Mouse (Mus musculus): ENCODE measurements at regions not wholly inside any gene's neighbourhood (a gene's known extent, or its start where the extent isn't known, plus 50 kb on each side); places are given as distances from the start of the nearest gene placed in this dataset.
A peak's percentile ranks its signal among the peaks of the same experiment; 100 is the strongest.

DNA sequence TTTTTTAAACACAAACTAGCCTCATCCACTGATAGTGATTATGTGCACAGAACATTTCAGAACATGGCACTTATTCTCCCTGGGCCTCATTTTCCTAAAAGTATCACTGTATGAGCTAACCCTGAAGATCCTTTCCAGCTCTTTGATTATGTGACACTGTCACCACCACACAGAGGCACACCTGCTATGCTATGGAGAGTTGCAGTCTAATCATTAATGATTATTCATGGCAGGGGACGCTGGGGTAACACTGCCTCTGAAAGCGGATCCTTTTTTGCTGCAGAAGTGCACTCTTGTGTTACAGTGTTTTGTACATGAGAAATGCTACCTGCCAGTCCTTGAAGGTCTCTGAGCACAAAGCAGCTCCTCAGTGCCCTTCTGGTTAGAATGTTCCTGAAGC, 615.3 kb upstream of the Fbxo33 start:
- Histone ChIP-seq H3K4me1 (ENCODE audit: control insufficient read depth, insufficient read depth, low read length) (no peaks in the 10 kb centered on the region), H3K4me3 (ENCODE audit: insufficient read depth, low read length) (no peak overlapping the region), H3K27ac (ENCODE audit: insufficient read depth, low read length) (no peak overlapping the region)
- TF ChIP-seq CTCF (IDR thresholded peaks at IDR 0.05; ENCODE audit: extremely low read depth, insufficient read depth, low read length) (no peak), POLR2A (IDR thresholded peaks at IDR 0.05; ENCODE audit: extremely low read depth, insufficient read depth, low read length) (no peak)

DNA sequence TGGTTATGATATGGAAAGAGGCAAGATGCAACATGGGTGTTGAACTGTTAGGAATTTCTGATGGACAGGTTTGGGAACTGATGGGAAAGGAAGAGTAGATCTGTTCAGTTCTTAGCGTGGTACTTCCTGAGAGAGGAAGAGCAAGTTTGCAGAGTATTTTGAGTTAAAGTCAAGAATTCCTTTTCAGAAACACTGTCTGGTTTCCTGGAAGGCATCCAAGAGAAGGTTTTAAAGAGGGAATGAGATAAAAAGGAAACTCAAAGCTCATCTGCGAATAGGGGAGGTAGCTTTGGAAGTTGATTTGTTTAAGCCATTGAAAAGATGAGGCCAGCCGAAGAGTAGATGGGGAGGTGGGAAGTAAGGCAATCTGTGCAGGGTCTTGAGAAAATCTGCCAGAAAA, 603.4 kb upstream of the Fbxo33 start:
- TF ChIP-seq CTCF (IDR thresholded peaks at IDR 0.05; ENCODE audit: extremely low read depth, insufficient read depth, low read length) (no peak), POLR2A (IDR thresholded peaks at IDR 0.05; ENCODE audit: extremely low read depth, insufficient read depth, low read length) (no peak)
- Histone ChIP-seq H3K4me3 (ENCODE audit: insufficient read depth, low read length) (no peak overlapping the region), H3K4me1 (ENCODE audit: control insufficient read depth, insufficient read depth, low read length) (0 out of 2 replicates have a peak, but pooled peaks cover 1% of the 10 kb centered on the region), H3K27ac (ENCODE audit: insufficient read depth, low read length) (no peak overlapping the region)

DNA sequence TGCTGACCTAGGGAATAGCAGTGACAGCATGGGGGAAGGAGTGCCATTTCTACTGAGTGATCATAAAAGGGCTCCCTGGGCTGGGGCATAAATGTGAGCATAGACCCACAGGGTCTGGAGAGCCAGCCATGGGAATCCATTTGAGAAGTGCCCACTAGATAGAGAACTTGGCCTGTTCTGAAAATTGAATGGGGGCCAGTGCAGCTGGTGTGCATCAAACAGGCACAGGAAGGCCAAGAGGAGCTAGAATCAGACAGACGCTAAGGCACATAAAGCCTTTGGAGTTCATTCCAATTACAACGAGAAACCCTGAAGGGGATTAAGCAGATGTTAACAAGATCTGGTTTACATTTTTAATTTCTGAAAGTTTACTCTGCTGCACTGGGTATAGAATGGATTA, 602.9 kb upstream of the Fbxo33 start:
- no peak overlapping the region for H3K4me3 ChIP-seq (ENCODE audit: insufficient read depth, low read length)
- 0 out of 2 replicates have a peak, but pooled peaks cover 1% of the 10 kb centered on the region for H3K4me1 ChIP-seq (ENCODE audit: control insufficient read depth, insufficient read depth, low read length)
- no peak for TF ChIP-seq CTCF (IDR thresholded peaks at IDR 0.05; ENCODE audit: extremely low read depth, insufficient read depth, low read length)
- TF ChIP-seq POLR2A (IDR thresholded peaks at IDR 0.05; ENCODE audit: extremely low read depth, insufficient read depth, low read length), result no peak
- no peak overlapping the region for H3K27ac ChIP-seq (ENCODE audit: insufficient read depth, low read length)

DNA sequence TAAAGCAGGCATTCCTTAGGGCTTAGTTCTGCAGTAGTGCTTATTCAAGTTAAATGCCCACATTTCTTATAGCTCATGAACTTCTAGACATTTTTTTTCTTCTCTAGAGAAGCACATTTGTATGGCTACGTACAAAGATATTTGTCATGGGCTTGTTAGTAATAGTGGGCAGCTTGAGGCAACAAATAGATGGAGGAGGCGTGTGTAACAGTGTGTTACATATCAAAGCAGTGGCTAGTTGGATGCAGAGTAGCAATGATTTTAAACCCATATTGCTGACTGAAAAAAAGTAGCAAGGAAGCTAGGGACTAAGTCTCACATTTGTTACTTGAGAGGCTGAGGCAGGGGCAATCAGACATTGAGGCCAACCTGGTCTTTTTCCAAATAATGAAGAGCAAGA, 602.2 kb upstream of the Fbxo33 start:
- Histone ChIP-seq H3K27ac (ENCODE audit: insufficient read depth, low read length) (no peak overlapping the region), H3K4me1 (ENCODE audit: control insufficient read depth, insufficient read depth, low read length) (0 out of 2 replicates have a peak, but pooled peaks cover 1% of the 10 kb centered on the region), H3K4me3 (ENCODE audit: insufficient read depth, low read length) (no peak overlapping the region)
- no peak for TF ChIP-seq CTCF (IDR thresholded peaks at IDR 0.05; ENCODE audit: extremely low read depth, insufficient read depth, low read length)
- no peak for TF ChIP-seq POLR2A (IDR thresholded peaks at IDR 0.05; ENCODE audit: extremely low read depth, insufficient read depth, low read length)

DNA sequence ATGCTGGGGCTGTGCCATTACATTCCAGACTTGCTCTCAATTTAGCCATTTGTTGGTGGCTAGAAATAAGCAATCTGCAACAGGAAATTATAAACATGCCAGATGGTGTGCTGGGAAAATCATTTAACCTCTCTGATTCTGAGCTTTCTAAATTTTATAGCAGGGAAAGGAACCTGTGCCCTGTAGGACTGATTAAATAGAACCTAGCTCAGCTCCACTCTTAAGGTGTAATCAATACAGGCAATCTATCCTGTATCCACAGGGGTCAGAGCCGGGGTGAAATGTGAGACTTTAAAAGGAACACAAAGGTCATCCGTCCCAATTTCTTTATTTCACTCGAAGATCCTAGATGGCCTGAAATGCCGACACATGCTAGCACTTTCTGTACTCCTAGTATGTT, 596.4 kb upstream of the Fbxo33 start:
- TF ChIP-seq POLR2A (IDR thresholded peaks at IDR 0.05; ENCODE audit: extremely low read depth, insufficient read depth, low read length) (no peak), CTCF (IDR thresholded peaks at IDR 0.05; ENCODE audit: extremely low read depth, insufficient read depth, low read length) (no peak)
- Histone ChIP-seq H3K4me3 (ENCODE audit: insufficient read depth, low read length) (no peak overlapping the region), H3K4me1 (ENCODE audit: control insufficient read depth, insufficient read depth, low read length) (no peaks in the 10 kb centered on the region), H3K27ac (ENCODE audit: insufficient read depth, low read length) (no peak overlapping the region)

DNA sequence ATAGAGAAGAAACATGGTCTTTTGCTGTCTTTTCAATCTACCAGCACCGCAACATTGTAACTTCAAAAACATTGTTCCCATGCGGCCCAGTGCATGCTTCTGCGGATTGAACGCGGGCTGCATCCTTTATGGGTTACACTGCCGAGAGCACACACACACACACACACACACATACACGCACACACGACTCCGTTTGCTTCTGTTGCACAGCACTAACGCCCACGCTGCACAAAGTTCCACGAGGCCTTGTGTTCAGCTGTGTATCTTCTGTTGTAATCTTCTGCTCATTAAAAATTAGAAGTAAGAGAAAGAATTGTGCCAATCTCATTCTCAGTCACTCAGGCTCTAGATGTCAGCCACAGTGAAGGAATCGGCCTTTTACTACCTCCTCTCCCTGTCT, 594.8 kb upstream of the Fbxo33 start:
- no peaks in the 10 kb centered on the region for H3K4me1 ChIP-seq (ENCODE audit: control insufficient read depth, insufficient read depth, low read length)
- TF ChIP-seq CTCF (IDR thresholded peaks at IDR 0.05; ENCODE audit: extremely low read depth, insufficient read depth, low read length) (no peak), POLR2A (IDR thresholded peaks at IDR 0.05; ENCODE audit: extremely low read depth, insufficient read depth, low read length) (no peak)
- no peak overlapping the region for H3K27ac ChIP-seq (ENCODE audit: insufficient read depth, low read length)
- no peak overlapping the region for H3K4me3 ChIP-seq (ENCODE audit: insufficient read depth, low read length)

DNA sequence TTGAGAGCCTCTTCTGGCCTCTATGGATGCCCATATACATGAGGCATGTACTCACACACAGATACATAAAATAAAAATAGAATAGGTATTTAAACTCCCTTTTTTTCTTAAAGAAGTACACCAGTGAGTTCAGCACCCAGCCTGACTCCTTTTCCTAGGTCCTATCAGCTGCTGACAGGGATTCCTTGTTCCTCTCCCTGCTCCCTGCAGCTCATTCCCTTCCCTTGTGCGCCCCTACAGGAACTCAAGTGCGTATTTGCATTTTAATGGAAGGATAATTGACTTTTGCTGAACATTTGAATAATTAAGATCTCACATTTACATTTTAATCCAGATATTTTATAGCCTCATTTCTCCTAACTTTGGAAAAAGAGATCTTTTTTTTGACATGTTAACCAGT, 589.7 kb upstream of the Fbxo33 start:
- Histone ChIP-seq H3K4me1 (ENCODE audit: control insufficient read depth, insufficient read depth, low read length) (no peaks in the 10 kb centered on the region), H3K4me3 (ENCODE audit: insufficient read depth, low read length) (no peak overlapping the region), H3K27ac (ENCODE audit: insufficient read depth, low read length) (no peak overlapping the region)
- TF ChIP-seq POLR2A (IDR thresholded peaks at IDR 0.05; ENCODE audit: extremely low read depth, insufficient read depth, low read length) (no peak), CTCF (IDR thresholded peaks at IDR 0.05; ENCODE audit: extremely low read depth, insufficient read depth, low read length) (no peak)

DNA sequence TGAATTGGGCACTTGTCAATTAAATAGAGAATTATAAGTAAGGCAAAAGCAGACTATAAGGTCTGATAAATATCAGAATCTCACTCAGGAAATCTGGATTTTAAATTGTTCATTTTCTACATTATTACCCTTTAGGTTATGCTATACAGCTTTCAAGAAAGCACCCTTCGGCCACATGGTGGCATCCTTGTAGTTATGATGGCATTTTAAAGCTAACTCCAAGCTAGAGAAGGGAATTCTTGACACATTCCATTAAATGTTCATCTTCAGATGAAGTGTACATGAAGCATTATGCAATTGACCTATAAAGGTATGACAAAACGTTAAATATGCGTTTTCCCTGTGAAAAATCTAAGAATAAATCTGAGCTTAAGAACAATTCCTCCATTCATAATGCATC, 578.5 kb upstream of the Fbxo33 start:
- no peak overlapping the region for H3K4me3 ChIP-seq (ENCODE audit: insufficient read depth, low read length)
- TF ChIP-seq POLR2A (IDR thresholded peaks at IDR 0.05; ENCODE audit: extremely low read depth, insufficient read depth, low read length) (no peak), CTCF (IDR thresholded peaks at IDR 0.05; ENCODE audit: extremely low read depth, insufficient read depth, low read length) (peak; percentile 40; the same call in 1 of the 2 replicates)
- peaks cover 1% of the 10 kb centered on the region; the same call in 1 of the 2 replicates for H3K4me1 ChIP-seq (ENCODE audit: control insufficient read depth, insufficient read depth, low read length)
- H3K27ac ChIP-seq (ENCODE audit: insufficient read depth, low read length), result no peak overlapping the region

DNA sequence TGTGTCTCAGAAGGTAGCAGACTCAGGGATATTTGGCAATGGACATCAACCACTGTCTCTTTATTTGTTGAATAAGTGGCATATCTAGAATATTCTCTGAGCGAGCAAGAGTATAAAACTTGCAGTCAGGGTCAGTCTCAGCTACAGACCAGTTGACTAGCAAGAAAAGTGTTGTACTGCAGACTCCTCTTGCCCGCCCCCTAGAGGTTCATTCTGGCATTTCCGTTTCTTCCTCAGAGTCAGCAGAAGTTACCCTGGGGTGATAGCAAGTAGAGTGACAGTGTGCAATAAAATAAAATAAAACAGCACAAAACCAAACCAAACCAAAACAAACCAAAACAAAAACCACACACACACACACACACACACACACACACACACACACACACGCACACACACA, 571.9 kb upstream of the Fbxo33 start:
- no peak for TF ChIP-seq POLR2A (IDR thresholded peaks at IDR 0.05; ENCODE audit: extremely low read depth, insufficient read depth, low read length)
- TF ChIP-seq CTCF (IDR thresholded peaks at IDR 0.05; ENCODE audit: extremely low read depth, insufficient read depth, low read length), result 0 out of 2 replicates have a peak, but pooled peaks have one; percentile 23
- Histone ChIP-seq H3K4me3 (ENCODE audit: insufficient read depth, low read length) (no peak overlapping the region), H3K27ac (ENCODE audit: insufficient read depth, low read length) (no peak overlapping the region), H3K4me1 (ENCODE audit: control insufficient read depth, insufficient read depth, low read length) (peaks cover 1% of the 10 kb centered on the region; the same call in 1 of the 2 replicates)

DNA sequence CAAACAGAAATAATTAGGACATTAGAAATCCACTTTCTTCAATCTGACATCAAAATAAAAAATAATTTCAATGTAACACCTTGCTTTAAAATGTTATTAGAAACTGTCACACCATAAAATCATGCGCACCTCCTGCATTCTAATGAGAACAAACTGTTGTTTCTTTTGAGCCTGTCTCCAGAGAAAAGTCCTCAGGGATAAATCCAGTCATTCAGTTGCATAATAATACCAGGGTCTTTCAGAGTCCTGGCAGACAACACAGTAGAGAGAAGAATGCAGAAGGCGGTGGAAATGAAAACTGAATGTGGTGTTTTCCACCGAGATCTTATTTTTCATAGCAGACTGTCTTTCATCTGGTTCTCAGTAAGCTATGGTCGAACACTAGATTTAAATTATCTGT, 567.3 kb upstream of the Fbxo33 start:
- no peak overlapping the region for H3K27ac ChIP-seq (ENCODE audit: insufficient read depth, low read length)
- no peak overlapping the region for H3K4me3 ChIP-seq (ENCODE audit: insufficient read depth, low read length)
- TF ChIP-seq POLR2A (IDR thresholded peaks at IDR 0.05; ENCODE audit: extremely low read depth, insufficient read depth, low read length) (no peak), CTCF (IDR thresholded peaks at IDR 0.05; ENCODE audit: extremely low read depth, insufficient read depth, low read length) (no peak)
- H3K4me1 ChIP-seq (ENCODE audit: control insufficient read depth, insufficient read depth, low read length), result no peaks in the 10 kb centered on the region
